Mouse (Mus musculus) adrenal gland, postnatal 36 days (tissue): ENCODE data around the gene Dennd2c. TPM values are rescaled to one million over a fixed set of nuclear protein-coding genes. Genes with fewer than 3 reads are reported as not detected.

Experiments used
- DNase-seq, 2 experiments: peaks; one replicate each; pipeline ENCODE4 v3.0.0; 2021; ENCODE audit warnings: mixed read lengths in 1 of 2
- long read RNA-seq, 2 experiments: library from polyadenylated mRNA; stranded (forward); transcript quantifications; one replicate each; pipeline ENCODE4 v2.0.0; 2021; ENCODE audit warnings: borderline sequencing depth in 2 of 2
- total RNA-seq, 2 experiments: library from RNA; stranded (reverse); gene quantifications; 2 replicates each; pipeline ENCODE4 v1.2.3; 2021

The Dennd2c gene
- 1 to 10 TPM; 1.5 to 1.7 TPM for total RNA-seq
- long read RNA-seq, experiment 1: 0 reads
- long read RNA-seq, experiment 2: 0 reads

DNA sequence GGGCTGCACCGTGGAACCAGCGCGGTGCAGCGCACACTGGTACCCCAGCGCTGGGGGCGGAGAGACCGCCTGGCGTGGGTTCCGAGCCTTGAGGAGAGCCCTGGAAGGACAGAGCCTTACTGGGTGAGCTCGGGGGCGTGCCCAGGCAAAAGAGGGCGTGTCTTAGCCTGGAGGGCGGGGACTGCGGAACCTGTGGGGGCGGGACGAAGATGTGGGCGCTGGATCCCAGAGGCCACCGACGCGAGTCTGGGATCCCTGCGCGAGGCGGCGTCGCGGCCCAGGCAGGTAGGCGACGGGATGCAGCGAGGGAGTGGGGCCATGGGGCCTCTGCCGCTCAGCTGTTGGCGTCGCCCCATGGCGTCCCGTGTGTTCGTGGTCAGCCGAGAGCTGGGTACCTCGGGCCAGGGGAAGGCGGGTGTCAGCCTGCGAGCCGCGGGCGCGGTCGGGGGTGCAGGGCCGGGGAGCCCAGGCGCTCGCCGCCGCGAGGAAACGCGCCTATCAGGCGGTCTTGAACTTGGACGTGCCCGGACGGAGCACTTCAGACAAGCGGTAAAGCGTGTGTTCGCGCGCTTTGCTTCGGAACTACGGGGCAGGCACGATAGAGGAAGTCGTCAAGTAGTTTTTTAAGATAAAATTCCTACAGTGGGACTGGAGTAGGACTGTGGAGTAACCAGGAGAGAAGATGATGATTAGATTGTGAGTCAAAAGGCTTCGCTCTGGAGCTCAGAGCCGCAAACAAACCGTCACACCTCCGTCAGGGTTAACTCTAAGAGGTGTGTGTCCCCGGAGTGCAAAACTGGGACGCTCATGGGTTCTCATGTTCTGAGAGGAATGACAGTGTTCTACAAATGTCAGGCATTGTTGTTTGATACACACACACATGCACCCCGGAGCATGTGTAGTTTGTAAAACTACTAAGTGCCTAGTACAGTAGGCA is at the start of gene Dennd2c:
TSS of gene Dennd2c (plus strand) at position 151 of the 937 bp plus-strand sequence.
- peak; percentile 96 for DNase-seq

DNA sequence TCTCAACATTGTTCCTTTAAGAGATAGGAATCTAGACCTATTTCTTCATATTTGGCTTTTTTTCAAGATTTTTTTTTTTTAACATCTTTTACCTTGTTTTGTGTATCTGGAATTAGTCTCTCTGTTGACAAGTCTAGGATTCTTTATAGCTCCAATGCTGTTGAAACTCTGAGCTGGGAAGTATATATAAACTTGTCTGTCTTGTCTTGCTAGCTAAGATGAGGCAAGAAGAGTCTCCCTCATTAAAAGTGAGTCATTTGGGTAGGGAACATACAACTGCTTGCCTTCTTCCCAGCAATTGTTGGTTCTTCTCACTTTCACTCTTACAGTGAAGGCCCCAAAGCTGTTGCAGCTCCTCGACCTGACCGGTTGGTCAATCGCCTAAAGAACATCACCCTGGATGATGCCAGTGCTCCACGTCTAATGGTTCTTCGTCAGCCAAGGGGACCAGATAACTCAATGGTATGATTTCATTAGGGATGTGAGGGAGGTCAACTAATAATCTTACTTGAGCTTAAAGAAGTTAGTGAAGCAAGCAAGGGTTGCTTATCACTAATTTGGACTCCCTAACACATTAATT is 46.3 kb upstream of the Dennd2c start:
- no peak for DNase-seq

DNA sequence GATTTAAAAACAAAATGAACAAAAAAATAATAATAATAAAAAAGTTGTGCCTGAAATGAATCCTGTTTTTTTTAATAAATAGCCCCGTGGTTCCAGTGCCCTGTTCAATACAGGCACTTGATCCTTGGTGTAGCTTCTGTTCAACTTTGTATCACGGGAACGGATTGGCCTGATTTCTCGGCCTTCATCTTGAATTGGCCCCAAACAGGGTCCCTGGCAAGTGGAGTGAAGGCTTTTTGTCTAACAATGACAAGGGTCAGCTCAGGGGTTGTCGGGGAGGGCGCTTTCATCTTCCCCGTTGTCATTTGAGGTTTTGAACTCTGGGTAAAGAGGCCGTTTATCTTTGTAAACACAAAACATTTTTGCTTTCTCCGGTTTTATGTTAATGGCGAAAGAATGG is 44.7 kb upstream of the Dennd2c start:
- DNase-seq: peak in 1 of 2 experiments; percentile 7

DNA sequence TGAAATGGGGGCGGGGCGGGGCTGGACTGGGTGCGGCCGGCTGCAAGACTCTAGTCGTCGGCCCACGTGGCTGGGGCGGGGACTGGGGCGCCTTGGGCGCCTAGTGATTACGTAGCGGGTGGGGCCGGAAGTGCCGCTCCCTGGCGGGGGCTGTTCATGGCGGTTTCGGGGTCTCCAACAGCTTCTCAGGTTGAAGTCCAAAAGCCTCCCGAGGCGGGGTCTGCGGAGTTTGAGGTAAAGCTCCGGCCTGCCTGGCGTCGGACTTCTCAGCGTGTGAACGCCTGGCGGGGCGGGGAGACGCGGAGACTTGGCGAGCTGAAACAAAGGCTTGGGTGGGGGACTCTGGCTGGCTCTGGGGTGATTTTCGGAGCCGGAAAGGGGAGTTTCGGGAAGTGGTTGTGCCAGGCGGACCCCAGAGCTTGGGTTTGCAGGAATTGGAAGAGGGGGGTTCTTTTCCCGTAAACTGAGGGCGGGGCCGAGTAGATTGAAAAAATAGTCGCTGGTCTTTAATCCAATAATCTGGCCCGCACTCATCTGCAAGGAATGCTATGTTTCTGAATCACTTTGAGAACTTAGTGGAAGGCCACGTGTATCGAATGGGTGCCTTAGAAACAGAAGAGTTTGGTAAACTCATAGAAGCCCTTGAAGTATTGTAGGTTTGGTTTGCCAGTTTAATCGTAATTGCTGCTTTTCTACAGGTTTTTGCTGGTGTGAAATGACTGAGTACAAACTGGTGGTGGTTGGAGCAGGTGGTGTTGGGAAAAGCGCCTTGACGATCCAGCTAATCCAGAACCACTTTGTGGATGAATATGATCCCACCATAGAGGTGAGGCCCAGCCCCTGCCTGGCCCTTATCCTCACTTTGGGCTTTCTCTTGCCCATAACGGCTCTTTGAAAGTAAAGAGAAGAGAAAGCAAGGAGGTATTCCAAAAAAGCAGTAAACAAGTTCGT is 43.9 kb upstream of the Dennd2c start, which contains the start of gene Nras:
TSS of gene Nras (plus strand) at position 79 of the 951 bp plus-strand sequence.
- DNase-seq: peak; percentile 97 to 98

DNA sequence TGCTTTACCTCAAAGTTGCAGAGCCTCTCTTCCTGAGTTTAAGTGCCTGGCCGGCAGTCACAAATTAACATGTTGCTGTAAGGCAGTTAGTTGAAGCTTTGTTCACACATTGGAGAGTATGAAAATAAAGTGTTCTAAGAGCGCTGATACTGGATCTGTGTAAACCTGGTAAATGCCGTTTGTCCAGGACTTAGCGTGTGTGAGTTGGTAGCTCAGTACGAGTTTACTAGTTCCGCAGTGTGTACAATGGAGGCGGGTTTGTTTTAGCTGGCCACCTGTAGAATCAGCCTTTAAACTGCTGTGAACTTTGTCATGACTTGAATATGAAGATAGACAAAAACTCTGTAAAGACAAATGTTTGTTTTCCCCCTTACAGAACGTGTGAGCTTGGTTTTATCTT is 35.5 kb upstream of the Dennd2c start:
- DNase-seq: no peak

DNA sequence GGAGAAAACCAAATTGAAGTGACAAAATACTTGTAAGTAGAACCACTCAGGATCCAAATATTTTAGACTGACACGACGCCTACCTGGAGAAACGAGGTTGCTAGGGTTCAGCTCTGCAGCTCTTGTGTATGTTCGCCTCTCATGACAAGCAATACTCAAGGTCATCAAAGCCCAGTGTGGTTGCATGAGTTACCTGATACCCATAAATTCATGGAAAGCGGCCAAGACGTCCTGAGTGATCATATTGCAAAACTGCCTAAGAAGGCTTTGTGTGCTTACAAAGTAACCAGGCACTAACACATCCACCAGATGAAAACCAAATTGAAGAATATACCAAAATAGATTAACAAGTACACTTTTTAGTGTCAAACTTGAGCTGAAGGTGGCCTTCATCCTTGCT is 33.4 kb upstream of the Dennd2c start:
- DNase-seq: no peak

DNA sequence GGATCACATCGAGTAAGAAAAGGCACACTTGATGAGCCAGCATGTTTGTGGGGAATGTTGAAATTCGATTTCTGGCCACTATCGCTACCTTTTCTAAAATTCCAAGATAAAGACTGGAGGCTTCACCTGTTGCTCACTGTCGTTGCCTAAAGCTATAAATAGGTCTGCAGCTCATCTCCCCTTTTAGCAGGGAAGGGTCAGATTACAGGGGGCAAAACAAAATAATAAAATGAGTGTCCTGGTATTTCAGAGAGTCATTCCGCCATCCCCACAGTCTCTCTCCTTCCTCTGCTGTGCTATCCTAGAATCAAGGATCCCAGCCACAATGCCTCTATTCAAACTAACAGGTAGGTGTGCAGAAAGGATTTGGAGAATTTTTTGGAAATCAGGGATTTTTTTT is 28.6 kb upstream of the Dennd2c start, which contains the start of gene Ampd1:
TSS of gene Ampd1 (plus strand) at position 244 of the 400 bp plus-strand sequence.
- no peak for DNase-seq

DNA sequence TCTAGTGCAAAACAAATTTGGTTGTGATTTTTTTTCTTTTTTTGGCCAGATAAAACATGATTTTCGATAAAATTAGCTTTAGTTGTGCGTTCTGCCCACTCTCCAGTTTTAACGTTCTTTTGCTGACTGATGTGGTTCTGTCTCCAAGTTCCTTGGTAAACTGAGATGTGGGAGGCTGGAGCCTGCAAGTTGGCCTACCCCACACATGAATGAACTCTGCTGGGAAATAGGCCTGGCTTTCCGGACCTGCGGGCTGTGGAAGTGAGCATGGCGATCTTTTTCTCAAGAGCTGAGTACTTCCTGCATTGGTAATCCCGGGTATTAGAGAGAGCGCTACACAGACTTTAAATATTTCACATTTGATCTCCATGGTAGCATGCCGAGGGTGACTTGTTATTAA is 26.5 kb upstream of the Dennd2c start:
- DNase-seq: no peak

DNA sequence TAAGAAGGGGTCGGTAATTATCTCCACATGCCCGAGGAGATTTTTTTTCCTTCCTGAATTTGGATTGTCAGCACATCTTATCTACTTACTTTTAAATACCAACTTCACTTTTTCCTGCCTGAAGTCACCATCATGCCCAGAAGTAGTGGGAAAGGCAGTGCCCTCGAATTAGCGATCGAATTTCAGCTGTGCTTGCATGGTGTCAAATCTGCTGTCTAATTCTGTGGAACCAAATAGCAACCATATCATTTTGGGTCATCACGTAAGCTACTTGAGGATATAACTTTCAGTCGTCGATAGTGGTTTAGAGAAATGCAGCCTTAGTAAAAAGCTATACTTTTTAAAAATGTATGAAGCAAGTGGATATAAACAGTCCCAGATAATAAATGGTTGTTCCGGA is 25.9 kb upstream of the Dennd2c start:
- no peak for DNase-seq

DNA sequence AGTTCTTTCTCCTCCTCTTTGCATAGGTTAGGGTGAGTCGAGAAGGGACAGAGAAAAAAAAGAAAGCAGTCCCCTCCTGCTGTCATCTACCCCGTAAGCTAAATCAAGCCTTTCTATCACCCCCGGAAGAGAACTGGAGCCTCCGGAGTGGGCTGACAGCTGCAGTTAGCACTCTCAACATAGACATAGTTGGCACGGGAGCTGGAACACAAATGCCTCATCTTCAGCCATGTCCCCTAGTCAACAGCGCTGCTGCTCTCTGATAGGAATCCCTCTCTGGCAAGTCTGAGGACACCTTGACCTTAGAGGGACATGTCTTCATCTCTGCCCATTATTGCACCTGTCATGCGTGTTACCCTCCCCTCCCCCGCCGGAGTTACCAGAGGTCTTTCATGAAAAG is 23.1 kb upstream of the Dennd2c start:
- DNase-seq: no peak

DNA sequence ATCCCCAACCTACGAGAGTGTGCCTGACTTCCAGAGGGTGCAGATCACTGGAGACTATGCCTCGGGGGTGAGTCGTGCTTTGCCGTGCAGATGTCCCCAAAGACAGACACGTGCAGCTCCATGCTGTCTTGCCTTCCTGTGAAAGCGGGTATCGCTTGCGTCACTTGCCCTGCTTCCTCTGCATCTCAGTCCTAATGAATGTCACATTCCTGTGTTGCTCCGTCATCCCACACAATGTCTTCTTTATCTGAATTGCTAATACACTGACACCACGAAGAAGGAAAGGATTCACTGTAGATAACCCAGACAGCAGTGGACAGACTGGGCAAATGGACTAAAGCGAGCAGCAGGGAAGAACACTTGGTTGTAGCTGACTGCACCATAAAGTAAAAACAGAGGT is 21.4 kb upstream of the Dennd2c start:
- no peak for DNase-seq

DNA sequence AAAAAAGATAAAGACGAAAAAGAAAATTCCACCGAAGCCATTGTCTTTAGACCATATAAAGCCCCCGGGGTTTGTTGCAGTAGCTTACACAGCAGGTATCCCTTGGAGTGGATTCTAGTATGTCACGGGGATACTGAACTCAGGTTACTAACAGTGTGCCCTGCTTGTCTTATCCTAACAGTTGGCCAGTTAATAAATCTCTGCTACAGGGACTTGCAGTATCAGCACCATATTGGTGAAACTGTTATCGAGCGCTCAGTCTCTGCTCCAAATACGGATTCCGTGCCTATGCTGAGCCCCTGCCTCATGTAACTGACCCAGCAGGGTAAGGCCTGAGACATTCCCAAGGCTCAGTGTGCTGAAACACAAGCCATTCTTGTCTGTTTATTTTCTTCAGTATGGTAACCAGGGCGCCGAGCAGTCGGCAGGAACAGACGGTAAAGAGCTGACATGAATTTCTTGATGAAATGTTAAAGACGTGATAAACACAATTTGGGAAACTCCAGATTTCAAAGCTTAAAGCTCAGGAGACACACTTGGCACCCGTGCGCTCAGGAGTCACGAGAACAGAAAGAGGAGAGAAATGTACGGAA is 20.4 kb upstream of the Dennd2c start:
- DNase-seq: no peak

DNA sequence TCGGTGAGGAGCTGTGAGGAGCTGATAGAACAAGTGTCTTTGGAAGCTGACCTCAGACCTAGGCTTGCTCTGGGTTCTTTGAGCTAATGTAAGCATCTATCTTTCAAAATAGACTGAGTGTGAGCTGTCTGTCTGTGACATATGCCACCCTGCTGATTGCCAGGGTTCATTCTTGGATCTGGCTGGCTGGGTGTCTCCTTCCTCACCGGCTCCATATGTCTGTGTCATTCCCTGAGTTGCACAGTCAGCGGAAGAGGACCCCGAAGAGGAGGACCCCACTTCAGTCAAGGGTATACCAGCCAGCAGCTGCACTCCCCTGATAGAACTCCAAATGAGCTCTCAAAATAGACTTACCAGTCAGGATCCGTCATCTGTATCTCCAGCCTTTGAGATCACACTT is 19.6 kb upstream of the Dennd2c start:
- no peak for DNase-seq

DNA sequence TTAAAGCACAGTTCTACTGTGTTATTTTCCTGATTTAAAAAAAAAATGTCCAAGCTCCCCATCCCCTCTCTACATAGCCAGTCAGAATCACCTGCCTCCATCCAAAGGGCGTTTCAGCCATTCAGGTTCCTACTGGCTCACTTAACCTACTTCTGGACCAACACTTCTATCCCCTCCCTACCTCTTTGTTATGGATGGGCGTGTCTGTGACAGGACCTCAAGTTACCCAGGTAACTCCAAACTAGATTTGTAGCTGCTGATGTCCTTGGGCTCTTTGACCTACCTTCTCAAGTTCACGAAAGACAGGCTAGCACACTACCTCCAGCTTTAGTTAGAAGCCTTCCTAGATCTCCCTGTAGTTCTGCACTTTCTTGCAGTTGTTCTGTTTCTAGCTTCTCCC is 16.4 kb upstream of the Dennd2c start:
- DNase-seq: no peak

DNA sequence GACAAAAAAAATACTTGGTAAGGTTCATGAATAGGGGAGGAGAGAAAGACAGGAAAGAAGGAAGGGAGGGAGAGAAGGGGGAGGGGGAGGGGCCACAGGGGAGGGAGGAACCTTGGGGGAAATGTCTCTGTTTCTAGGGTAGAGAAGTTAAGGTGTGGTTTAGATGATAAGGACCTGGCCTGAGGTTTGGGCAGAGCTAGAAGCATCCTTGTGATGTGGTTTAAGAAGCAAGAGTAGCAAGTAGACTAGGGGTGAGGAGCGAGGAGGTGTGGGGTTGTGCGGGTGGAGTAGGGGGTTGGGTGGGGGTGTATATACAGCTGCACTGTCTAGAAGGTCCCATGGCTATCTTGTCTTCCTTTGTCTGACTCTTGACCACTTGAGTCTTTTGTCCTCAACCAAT is 10.7 kb upstream of the Dennd2c start:
- DNase-seq: no peak

DNA sequence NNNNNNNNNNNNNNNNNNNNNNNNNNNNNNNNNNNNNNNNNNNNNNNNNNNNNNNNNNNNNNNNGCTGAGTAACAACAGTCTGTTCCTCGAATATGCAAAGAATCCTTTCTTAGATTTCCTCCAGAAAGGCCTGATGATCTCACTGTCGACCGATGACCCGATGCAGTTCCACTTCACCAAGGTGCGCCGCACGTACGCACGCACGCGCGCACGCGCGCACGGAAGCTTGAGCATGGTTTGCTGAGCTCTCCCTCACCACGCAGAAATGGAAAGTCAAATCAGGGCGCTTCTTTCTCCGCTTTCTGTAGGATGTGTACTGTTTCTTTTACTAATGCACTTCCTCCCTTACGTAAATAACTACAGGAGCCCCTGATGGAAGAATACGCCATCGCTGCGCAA is 3.7 kb upstream of the Dennd2c start:
- no peak for DNase-seq

DNA sequence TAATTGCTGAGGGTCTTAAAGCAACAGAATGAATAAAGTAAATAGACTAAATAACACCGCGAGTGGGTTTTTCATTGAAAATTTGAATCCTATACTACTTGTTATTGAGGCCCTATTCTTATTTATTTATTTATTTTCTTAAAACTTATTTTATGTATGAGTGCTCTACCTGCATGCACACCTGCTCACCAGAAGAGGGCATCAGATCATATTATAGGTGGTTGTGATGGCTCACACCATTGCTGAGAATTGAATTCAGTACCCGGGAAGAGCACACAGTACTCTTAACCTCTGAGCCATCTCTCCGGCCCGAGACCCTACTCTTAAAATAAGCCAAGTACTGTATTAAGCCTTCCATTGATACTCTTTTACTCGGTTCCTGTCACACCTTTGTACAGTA is 2.7 kb upstream of the Dennd2c start:
- DNase-seq: no peak

DNA sequence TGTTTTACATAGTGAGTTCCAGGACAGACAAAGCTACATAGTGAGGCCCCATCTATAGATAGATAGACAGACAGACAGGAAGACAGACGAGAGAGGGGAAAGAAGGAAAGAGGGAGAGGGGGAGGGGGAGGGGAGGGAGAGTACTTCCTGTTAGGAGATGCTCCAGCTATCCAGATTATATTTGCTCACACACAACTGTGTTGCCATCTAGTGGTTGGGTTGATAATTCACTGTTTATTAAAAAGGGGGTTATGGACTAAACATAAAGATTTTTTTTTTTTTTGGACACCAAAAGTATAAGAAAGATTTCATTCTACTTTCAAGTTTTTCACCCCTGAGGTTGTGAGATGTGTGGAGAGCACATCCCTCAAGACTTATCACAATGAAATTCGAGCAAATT is 1.7 kb upstream of the Dennd2c start:
- DNase-seq: no peak

DNA sequence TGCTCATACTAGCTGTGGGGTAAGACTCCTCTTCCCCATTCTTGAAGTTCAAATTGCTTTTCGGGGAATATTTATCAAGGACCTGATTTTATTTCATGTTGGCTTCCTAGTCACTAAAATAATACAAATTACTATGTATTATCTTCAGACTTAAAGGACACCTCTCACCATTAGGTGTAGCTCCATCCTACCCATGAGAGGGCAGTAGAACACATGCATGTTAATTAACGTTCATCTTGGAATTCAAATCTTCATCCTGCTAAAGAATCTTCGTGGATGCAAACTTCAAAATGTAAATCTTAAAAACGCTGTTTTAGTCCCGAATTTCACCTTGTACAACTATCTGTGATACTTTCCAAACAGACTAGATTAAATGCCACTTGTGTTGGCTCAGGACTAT is 1.2 kb upstream of the Dennd2c start:
- DNase-seq: no peak

DNA sequence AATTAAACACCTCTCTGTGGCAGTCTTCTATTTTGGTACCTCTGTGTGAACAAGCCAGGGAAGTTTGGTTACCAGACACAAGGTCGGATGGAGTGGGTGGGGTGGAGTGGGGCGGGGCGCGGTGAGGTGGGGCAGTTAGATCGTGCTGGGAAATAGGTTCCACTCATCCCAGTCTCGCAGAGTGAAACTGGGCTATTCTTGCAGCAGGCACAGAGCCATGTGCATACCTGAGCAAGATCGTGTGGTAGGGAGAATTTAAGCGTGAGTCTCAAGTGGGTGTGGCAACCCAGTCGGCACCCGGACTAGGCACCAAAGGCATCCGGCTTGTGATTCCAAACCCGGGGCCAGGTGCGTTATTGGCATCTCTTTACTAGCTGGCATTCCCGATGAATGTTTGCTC is 495 bp upstream of the Dennd2c start:
- peak; percentile 1 to 13 for DNase-seq

DNA sequence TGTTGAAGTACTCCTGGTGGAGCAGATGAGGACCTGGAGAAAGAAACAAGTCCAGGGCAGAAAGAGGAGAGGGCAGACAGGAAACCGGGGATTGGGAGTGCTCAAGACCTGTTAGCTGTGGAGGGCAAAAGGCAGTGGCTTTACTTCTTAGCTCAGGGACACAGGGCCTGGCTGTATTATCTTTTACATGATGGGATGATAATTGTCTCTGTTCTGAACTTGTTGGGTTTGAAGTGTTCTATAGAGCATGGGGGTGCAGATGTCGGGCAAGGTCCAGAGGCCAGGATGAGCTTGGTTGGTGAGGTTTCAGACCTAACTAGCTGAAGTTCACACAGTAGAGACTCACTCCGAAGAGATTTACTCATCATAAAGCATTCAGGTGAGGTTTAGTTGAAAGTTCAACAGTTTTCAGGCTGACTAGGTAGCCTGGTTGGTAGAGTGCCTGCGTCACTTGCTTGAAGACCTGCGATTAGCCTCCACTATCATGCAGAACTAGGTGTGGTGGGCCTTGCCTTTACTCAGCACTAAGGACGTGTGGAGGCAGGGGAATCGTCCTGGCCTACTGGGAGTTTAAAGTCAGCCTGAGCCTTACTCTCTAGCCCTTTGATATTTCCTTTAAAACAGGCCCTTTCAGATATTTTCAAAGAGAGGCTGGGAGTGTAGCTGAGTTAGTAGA is 5.3 kb downstream of the Dennd2c start:
- no peak for DNase-seq
